8 mouse cellular contexts compared by ENCODE assay signal in the genomic region with DNA sequence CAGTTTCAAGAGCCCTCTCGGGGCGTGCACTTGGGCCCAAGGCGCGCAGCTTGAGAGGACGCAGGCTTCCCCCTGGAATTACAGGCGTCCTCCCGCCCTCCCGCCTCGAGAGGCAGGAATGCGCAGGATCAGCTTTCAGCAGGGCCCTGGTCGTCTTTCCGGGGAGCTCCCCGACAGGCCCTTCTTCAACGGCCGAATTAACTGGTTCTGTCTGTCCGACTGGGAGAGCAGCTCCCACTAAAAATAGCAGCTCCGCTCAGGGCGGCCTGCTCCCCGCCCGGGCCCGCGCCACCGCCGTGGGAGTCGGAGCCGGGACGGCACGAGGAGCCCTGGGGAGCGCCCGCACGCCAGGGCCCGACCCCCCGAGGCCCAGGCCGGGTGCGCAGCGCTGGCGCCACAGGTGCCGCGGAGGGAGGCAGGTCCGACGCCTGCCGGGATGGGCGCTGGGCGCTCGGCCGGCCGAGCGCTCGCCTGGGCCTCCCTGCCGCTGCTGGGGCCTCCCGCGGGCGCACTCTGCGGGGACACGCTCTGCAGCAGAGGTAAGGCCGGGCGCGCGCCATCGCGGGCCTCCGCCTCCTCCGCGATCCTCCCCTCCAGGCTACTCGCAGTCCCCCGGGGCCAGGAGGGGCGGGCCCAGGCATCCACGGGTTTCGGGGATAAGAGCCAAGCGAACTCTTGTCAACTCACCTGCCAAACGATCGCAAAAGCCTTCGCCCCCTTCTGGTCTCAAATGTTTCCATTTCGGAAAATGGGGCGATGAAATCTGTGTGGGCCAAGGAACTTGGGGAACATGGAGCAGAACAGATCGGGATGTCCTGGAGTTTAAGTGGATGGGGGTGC. TPM values are rescaled to one million over a fixed set of nuclear protein-coding genes. Genes with fewer than 3 reads are reported as not detected.
A peak's percentile ranks its signal among the peaks of the same experiment; 100 is the strongest.
DNase-seq lines count a peak whose midpoint lies in the region; ATAC-seq lines count a peak whose summit lies in the region.

No protein-coding gene starts in this region.

- peak; percentile 66 for DNase-seq in ES-CJ7 (ENCODE audit: low read depth, low spot score)
- DNase-seq in adrenal gland, adult 8-10 months = peak; percentile 37
- peak; percentile 72 to 76 for DNase-seq in heart, postnatal 14 days
- peak; percentile 73 for DNase-seq in limb, embryonic 10.5 days (ENCODE audit: low spot score)
- DNase-seq in thymus, postnatal 25 days = peak; percentile 4
- no peak for DNase-seq in spleen, adult 12 weeks (ENCODE audit: low spot score)

- peak; percentile 53 for ATAC-seq in embryonic facial prominence, embryonic 15.5 days (ENCODE audit: insufficient number of reproducible peaks, low FRiP score, low TSS enrichment, low read depth)
- peak; percentile 42; the same call in 1 of the 2 replicates for ATAC-seq in midbrain, embryonic 12.5 days (ENCODE audit: low FRiP score, low read depth)

- intact Hi-C loops in heart, postnatal 14 days (cut with DNase I) = loop anchor here (2.0 kb wide), 1 partner anchor 41 kb away; no protein-coding TSS in a partner anchor

- no peaks in the 10 kb centered on the region for H3K27me3 ChIP-seq in embryonic facial prominence, embryonic 15.5 days
- peaks cover 100% of the 10 kb centered on the region for H3K27me3 ChIP-seq in limb, embryonic 10.5 days (ENCODE audit: low read depth, poor library complexity, severe bottlenecking)
- H3K27me3 ChIP-seq in midbrain, embryonic 12.5 days = peaks cover 95% of the 10 kb centered on the region

- H3K4me3 ChIP-seq in embryonic facial prominence, embryonic 15.5 days (replicated peaks) = peak overlapping the region; percentile 49
- H3K4me3 ChIP-seq in limb, embryonic 10.5 days = peak overlapping the region; percentile 65
- H3K4me3 ChIP-seq in midbrain, embryonic 12.5 days = peak overlapping the region; percentile 55

- H3K4me2 ChIP-seq in embryonic facial prominence, embryonic 15.5 days (replicated peaks) = peak overlapping the region; percentile 94
- peak overlapping the region; percentile 97 for H3K4me2 ChIP-seq in midbrain, embryonic 12.5 days (replicated peaks)

- H3K4me1 ChIP-seq in embryonic facial prominence, embryonic 15.5 days = peaks cover 34% of the 10 kb centered on the region
- peaks cover 47% of the 10 kb centered on the region for H3K4me1 ChIP-seq in limb, embryonic 10.5 days
- H3K4me1 ChIP-seq in midbrain, embryonic 12.5 days = peaks cover 19% of the 10 kb centered on the region

- WGBS in embryonic facial prominence, embryonic 15.5 days = under 1% methylated on average over 76 of the region's 76 CpGs
- under 1% methylated on average over 76 of the region's 76 CpGs for WGBS in limb, embryonic 10.5 days
- WGBS in midbrain, embryonic 12.5 days = under 1% methylated on average over 71 of the region's 76 CpGs

- H3K36me3 ChIP-seq in embryonic facial prominence, embryonic 15.5 days = no peaks in the 10 kb centered on the region
- no peaks in the 10 kb centered on the region for H3K36me3 ChIP-seq in limb, embryonic 10.5 days
- no peaks in the 10 kb centered on the region for H3K36me3 ChIP-seq in midbrain, embryonic 12.5 days

- peak overlapping the region; percentile 82 for H3K27ac ChIP-seq in embryonic facial prominence, embryonic 15.5 days (replicated peaks)
- H3K27ac ChIP-seq in limb, embryonic 10.5 days = peak overlapping the region; percentile 84
- H3K27ac ChIP-seq in midbrain, embryonic 12.5 days (replicated peaks) = no peak overlapping the region

- peak overlapping the region; percentile 50 for H3K9ac ChIP-seq in embryonic facial prominence, embryonic 15.5 days
- H3K9ac ChIP-seq in midbrain, embryonic 12.5 days (replicated peaks) = peak overlapping the region; percentile 66

- H3K9me3 ChIP-seq in embryonic facial prominence, embryonic 15.5 days (replicated peaks) = no peaks in the 10 kb centered on the region
- no peaks in the 10 kb centered on the region for H3K9me3 ChIP-seq in limb, embryonic 10.5 days (replicated peaks)
- H3K9me3 ChIP-seq in midbrain, embryonic 12.5 days = no peaks in the 10 kb centered on the region

RNA-seq across cellular contexts. Expression of a gene that starts 23.7 kb away (rescaled TPM):
- total RNA-seq in adrenal gland, adult 8-10 months (2022) = 10 to 100 TPM; 84.5 to 95.8 (median 90.0) TPM
- polyA plus RNA-seq in embryonic facial prominence, embryonic 15.5 days (2015; fragmentation: Nextera tagmentation; extraction: Ambion mirVana) = 67.9 and 72.0 TPM in 2 replicates
- 10 to 100 TPM; 51.1 to 55.8 TPM for total RNA-seq in heart, postnatal 14 days (2021)
- polyA plus RNA-seq in limb, embryonic 10.5 days (2016; fragmentation: Nextera tagmentation; extraction: Ambion mirVana) = 44.0 and 49.7 TPM in 2 replicates
- 47.9 and 48.3 TPM in 2 replicates for polyA plus RNA-seq in midbrain, embryonic 12.5 days (2016; fragmentation: Nextera tagmentation; extraction: Ambion mirVana)
